Mouse (Mus musculus): Measurements from ENCODE around the gene Fkbpl. TPM values are rescaled to one million over a fixed set of nuclear protein-coding genes. Genes with fewer than 3 reads are reported as not detected.

Gene Fkbpl
- total RNA-seq, 2 experiments from 2014 or later: 11.4 to 14.3 TPM

- no peak for DNase-seq (ENCODE audit: low spot score in 2 of 2)
Measured at GRCm38 (mm10) chr17:34661121-34661591, 16.6 kb downstream of the Fkbpl start.

GRCm38 (mm10) chr17:34662468-34662867, 17.9 kb downstream of the Fkbpl start:
- DNase-seq (ENCODE audit: low spot score in 2 of 2): no peak

DNA sequence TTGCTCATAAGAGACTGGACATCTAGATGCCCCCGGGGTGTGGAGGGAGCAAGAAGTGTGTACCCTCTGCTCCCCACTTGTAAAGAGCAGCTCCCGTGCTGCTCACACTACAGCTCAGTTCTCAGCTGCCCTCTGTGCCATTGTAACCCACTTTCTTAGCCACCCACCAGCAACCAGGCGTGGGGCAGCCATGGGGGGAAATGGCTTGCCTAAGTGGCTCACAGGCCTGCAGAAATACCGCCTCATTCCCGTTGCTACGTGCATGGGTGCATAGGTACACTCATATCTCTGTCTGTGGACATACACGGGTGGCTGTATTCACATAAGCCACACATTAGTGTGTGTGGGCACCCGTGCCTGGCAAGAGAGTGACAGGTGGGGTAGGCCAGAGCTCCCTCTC, 18.4 kb downstream of the Fkbpl start:
- no peak for DNase-seq (ENCODE audit: low spot score in 2 of 2)

- DNase-seq (ENCODE audit: low spot score in 2 of 2): no peak
Measured at GRCm38 (mm10) chr17:34663558-34663957, 19.0 kb downstream of the Fkbpl start.

DNA sequence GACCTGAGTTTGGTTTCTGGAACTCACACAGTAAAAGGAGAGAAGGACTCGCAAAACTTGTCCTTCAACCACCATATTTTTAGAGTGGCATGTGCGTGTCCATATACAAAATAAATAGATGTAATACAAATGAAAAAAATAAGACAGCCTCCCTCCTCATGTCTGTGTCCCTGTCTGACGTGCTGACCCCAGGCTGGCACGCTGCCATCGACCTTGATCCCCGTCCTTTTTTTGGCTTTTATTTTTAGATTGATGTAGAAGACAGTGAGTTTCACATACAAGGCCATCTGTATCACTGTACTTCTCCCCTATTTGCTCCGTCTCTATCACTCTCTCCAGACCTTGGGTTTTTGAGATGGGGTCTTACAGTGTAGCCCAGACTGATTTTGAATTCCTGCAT, 19.9 kb downstream of the Fkbpl start:
- DNase-seq (ENCODE audit: low spot score in 2 of 2): no peak

- no peak for DNase-seq (ENCODE audit: low spot score in 2 of 2)
Measured at GRCm38 (mm10) chr17:34670235-34670634, 25.7 kb downstream of the Fkbpl start, which contains the start of gene Tnxb. Gene Tnxb, plus strand, starts transcription at chr17:34670535.

DNA sequence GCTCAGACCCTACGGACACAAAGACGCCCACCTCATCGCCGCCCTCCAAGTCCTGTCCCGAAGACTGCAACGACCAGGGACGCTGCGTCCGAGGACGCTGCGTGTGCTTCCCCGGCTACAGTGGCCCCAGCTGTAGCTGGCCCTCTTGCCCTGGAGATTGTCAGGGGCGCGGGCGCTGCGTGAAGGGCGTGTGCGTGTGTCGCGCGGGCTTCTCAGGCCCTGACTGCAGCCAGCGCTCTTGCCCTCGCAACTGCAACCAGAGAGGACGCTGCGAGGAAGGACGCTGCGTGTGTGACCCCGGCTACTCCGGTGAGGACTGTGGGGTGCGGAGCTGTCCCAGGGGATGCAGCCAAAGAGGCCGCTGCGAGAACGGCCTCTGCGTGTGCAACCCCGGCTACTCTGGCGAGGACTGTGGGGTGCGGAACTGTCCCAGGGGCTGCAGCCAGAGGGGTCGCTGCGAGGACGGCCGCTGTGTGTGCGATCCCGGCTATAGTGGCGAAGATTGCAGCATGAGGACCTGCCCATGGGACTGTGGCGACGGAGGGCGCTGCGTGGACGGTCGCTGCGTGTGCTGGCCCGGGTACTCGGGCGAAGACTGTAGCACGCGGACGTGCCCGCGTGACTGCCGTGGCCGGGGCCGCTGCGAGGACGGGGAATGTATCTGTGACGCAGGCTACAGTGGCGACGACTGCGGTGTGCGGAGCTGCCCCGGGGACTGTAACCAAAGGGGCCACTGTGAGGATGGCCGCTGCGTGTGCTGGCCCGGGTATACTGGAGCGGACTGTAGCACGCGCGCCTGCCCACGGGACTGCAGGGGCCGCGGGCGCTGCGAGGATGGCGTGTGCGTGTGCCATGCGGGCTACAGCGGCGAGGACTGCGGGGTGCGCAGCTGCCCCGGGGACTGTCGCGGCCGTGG, 26.8 kb downstream of the Fkbpl start:
- no peak for DNase-seq (ENCODE audit: low spot score in 2 of 2)

- no peak for DNase-seq (ENCODE audit: low spot score in 2 of 2)
Measured at GRCm38 (mm10) chr17:34672246-34672792, 27.8 kb downstream of the Fkbpl start.

GRCm38 (mm10) chr17:34673139-34673538, 28.6 kb downstream of the Fkbpl start:
- DNase-seq (ENCODE audit: low spot score in 2 of 2): no peak

DNA sequence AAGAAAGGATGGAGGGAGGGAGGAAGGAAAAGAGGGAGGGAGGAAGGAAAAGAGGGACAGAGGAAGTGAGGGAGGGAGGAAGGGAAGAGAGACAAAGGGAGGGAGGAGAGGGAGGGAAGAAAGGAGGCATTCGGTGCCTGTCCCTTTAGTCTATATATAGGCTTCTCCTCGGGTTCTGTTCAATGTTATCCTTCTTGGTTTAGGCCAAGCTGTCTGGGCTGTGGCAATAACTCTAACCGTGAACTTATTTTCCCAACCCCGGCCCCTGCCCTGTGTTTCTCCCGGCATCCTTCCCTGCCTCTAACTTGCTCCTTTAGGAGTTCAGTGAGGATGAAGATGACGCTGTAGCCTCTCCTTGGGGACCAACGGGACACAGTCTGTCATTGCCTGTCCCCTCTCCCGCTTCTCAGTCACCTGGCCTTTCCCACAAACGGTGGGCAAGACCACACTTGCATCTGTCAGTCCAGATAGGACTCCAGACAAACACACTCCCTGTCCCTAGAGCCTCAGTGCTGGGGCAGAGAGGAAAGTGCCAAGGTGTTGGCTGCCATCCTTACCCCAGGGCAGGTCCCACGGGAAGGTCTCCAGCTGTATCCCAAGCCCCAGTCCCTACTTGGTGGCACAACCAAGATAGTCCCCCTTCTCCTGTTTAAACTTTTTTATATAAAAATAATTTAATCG, 30.1 kb downstream of the Fkbpl start:
- DNase-seq (ENCODE audit: low spot score in 2 of 2): no peak

DNA sequence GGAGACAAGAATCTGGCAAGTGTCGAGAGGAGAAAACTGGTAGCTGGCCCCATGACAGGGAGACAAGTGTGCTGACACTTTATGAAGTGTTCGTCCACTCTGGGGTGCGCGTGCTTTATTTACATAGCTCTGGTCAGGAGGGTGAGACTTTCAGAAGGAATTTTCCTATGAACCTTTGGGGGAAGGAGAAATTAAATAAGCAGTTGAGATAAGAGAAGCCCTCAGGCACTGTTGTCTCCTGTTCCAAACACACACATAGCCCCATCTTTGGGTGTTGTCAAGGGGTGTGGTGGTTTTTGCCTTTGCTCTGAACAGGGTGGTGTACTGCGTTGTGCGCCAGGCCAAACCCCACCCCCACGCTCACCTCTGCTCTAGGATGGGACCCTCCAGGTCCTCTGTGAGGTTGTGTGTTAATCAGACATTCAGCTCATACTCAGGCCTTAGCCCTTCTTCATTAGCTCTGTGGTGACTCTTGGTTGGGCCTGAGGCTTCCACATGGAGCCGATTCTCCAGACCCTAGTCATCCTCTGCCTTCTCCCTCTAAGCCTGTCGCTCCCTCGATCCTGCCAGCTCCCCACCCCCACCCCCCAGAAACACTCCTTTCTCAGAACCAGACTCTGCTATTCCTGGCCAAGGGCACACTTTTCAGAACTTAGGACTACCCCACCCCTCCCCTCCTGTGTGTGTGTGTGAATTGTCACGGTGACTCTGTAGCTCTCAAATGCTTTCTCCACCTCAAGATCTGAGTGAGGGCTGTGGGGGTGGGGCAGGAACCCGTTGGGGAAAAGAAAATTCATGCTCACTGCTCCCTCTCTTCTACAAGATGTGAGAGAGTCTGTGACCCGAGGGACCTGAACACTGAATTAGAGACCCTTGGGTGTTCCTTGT, 30.9 kb downstream of the Fkbpl start:
- no peak for DNase-seq (ENCODE audit: low spot score in 2 of 2)

GRCm38 (mm10) chr17:34676093-34676460, 31.5 kb downstream of the Fkbpl start:
- DNase-seq (ENCODE audit: low spot score in 2 of 2): no peak

DNA sequence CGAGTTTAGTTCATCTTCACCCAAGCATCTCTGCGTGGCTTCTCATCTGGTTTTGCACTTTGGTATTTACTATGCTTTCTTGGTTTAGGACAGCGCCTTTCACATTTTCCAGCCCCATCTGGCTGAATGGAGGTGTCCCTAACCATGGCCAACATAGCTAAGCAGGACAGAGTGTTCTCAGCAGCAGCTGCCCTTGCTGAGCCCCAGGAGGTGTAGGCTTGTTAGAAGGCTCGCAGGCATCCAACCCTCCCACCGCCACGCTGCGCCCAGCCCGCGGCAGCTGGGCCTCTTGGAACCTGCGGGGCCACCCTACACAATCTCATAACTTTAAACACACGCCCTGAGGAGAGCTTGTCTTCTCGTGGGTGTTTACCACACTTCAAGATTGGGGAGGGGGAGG, 32.1 kb downstream of the Fkbpl start:
- no peak for DNase-seq (ENCODE audit: low spot score in 2 of 2)

DNA sequence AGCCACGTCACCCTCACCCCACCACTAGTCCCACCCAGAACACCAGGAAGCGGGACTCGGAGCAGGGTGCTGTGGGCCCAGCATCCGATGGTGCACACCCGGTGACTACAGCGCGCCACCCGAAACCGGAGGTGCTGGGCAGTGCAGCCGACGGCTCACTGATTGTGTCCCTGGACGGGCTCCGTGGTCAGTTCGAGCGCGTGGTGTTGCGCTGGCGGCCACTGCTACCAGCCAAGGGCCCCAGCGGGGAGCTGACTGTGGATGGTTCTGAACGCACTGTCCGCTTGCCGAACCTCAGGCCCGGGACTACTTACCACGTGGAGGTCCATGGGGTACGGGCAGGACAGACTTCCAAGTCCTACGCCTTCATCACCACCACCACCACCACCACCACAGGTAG, 35.6 kb downstream of the Fkbpl start:
- DNase-seq (ENCODE audit: low spot score in 2 of 2): no peak

- DNase-seq (ENCODE audit: low spot score in 2 of 2): no peak
Measured at GRCm38 (mm10) chr17:34680621-34681020, 36.1 kb downstream of the Fkbpl start.

- DNase-seq (ENCODE audit: low spot score in 2 of 2): no peak
Measured at GRCm38 (mm10) chr17:34681132-34681571, 36.6 kb downstream of the Fkbpl start.

DNA sequence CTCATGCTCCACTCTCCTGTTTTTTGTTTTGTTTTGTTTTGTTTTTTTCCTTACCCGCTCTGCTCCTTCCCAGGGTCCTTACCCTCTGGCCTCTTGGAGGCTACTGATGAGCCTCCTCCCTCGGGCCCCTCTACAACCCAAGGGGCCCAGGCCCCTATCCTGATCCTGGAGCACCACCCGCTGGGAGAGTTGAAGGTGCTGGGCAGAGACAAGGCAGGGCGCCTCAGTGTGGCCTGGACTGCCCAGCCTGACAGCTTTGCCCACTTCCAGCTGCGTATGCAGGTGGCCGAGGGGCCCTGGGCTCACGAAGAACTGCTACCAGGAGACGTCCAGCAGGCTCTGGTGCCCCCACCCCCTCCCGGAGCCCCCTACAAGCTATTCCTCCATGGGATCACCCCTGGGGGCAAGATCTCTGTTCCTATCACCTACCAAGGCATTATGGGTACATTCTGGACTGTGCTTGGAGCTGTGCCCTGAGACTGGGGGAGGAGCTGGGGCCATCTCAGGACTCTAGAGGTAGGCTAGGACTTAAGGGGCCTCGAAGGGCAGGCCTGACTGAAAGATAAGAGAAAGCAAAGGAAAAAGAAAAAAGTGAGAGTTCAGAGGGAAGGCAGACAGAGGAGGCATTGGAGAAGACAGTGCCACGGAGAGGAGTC, 37.4 kb downstream of the Fkbpl start:
- no peak for DNase-seq (ENCODE audit: low spot score in 2 of 2)

GRCm38 (mm10) chr17:34683179-34683578, 38.6 kb downstream of the Fkbpl start:
- no peak for DNase-seq (ENCODE audit: low spot score in 2 of 2)

DNA sequence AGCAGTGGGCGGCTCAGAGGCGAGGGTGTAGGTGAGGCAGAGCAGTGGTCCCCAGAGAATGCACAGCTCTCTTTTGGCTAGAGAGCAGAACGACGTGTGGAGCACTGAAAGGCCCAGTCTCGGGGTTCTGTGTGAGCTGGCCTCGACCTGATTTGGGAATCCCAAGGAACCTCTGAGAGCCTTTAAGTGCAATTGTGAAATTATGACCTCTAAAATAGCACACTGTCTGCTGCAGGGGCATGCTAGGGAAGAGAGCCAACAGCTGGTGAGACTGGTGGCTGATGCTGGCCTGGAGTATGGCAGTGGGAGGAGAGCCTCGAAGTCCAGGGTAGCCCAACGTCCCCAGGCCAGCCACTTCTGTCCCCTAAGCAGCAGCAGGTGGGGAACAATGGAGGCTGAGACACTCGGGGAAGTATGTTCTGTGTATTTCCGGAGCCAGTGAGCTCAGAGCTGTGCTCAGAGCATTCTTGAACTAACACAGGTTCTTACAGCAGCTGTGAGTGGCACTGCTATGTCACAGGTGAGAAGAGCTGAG, 39.2 kb downstream of the Fkbpl start:
- DNase-seq (ENCODE audit: low spot score in 2 of 2): no peak

DNA sequence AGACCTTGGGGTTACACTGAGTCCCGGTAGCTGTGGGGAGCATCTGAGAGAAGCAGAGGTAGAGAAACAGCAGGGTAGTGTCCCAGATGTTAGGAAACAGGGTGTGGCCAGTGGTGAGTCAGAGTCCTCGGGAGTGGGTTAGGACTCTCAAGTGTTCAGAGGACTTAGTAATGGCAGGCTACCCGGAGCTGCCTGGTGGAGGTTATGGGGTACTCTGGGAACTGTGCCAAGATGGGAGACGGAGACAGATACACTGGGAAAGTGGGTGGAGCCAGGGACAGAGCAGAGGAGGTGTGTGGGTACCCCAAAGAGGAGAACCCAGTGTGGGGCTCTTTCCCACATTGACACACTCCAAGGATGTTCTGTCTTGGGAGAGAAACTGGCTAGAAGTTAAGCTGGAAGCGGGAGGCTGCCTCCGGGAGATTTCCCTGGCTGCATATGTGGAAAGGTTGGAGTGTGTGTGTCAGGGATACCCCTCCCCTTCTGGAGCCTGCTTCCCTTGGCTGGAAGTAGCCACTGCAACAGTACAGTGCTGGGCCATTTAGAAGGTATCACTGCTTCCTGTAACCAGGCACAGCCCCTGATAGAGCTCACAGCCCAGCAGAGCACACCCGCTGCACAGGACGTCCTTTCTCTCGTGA, 39.8 kb downstream of the Fkbpl start:
- DNase-seq (ENCODE audit: low spot score in 2 of 2): no peak

Measured in left cerebral cortex, adult 18-20 months (tissue).